Mouse (Mus musculus): ENCODE measurements around the gene Jam3.
"Not testable (repeated sequence)": the region's sequence is repeated elsewhere in the genome, so short reads cannot be mapped to it uniquely, and the experiment has no call there.

Gene Jam3

GRCm38 (mm10) chr9:27170726-27171125 is 15.5 kb upstream of the Jam3 start:
- no peak for DNase-seq (ENCODE audit: low spot score in 2 of 2)

GRCm38 (mm10) chr9:27166981-27167380 is 11.8 kb upstream of the Jam3 start:
- DNase-seq (ENCODE audit: low spot score in 2 of 2): no peak

GRCm38 (mm10) chr9:27165596-27165995 is 10.4 kb upstream of the Jam3 start:
- DNase-seq (ENCODE audit: low spot score in 2 of 2): no peak

GRCm38 (mm10) chr9:27164957-27165356 is 9.7 kb upstream of the Jam3 start:
- no peak for DNase-seq (ENCODE audit: low spot score in 2 of 2)

GRCm38 (mm10) chr9:27163661-27164060 is 8.4 kb upstream of the Jam3 start:
- DNase-seq (ENCODE audit: low spot score in 2 of 2): not testable (repeated sequence)

GRCm38 (mm10) chr9:27153861-27154260 is 1.4 kb downstream of the Jam3 start:
- no peak for DNase-seq (ENCODE audit: low spot score in 2 of 2)

- DNase-seq (ENCODE audit: low spot score in 2 of 2): peak in 1 of 2 experiments; percentile 35
Observed at GRCm38 (mm10) chr9:27149836-27150235, 5.4 kb downstream of the Jam3 start.

- DNase-seq (ENCODE audit: low spot score in 2 of 2): no peak
Observed at GRCm38 (mm10) chr9:27148631-27149471, 6.4 kb downstream of the Jam3 start.

GRCm38 (mm10) chr9:27147946-27148345 is 7.3 kb downstream of the Jam3 start:
- DNase-seq (ENCODE audit: low spot score in 2 of 2): no peak

GRCm38 (mm10) chr9:27146826-27147225 is 8.4 kb downstream of the Jam3 start:
- DNase-seq (ENCODE audit: low spot score in 2 of 2): no peak

GRCm38 (mm10) chr9:27144996-27145395 is 10.2 kb downstream of the Jam3 start:
- no peak for DNase-seq (ENCODE audit: low spot score in 2 of 2)

- DNase-seq (ENCODE audit: low spot score in 2 of 2): no peak
Observed at GRCm38 (mm10) chr9:27144271-27144840, 10.9 kb downstream of the Jam3 start.

GRCm38 (mm10) chr9:27140432-27141065 is 14.7 kb downstream of the Jam3 start:
- DNase-seq (ENCODE audit: low spot score in 2 of 2): no peak

- no peak for DNase-seq (ENCODE audit: low spot score in 2 of 2)
Observed at GRCm38 (mm10) chr9:27136651-27137050, 18.6 kb downstream of the Jam3 start.

GRCm38 (mm10) chr9:27135372-27135771 is 19.8 kb downstream of the Jam3 start:
- no peak for DNase-seq (ENCODE audit: low spot score in 2 of 2)

- peak; percentile 42 to 77 for DNase-seq (ENCODE audit: low spot score in 2 of 2)
Observed at GRCm38 (mm10) chr9:27134410-27134809, 20.8 kb downstream of the Jam3 start.

- DNase-seq (ENCODE audit: low spot score in 2 of 2): no peak
Observed at GRCm38 (mm10) chr9:27128629-27129028, 26.6 kb downstream of the Jam3 start.

- DNase-seq (ENCODE audit: low spot score in 2 of 2): no peak
Observed at GRCm38 (mm10) chr9:27126543-27126942, 28.7 kb downstream of the Jam3 start.

- DNase-seq (ENCODE audit: low spot score in 2 of 2): no peak
Observed at GRCm38 (mm10) chr9:27125450-27125849, 29.8 kb downstream of the Jam3 start.

- peak in 1 of 2 experiments; percentile 59 for DNase-seq (ENCODE audit: low spot score in 2 of 2)
Observed at GRCm38 (mm10) chr9:27123947-27124346, 31.3 kb downstream of the Jam3 start.

GRCm38 (mm10) chr9:27122963-27123362 is 32.3 kb downstream of the Jam3 start:
- no peak for DNase-seq (ENCODE audit: low spot score in 2 of 2)

- DNase-seq (ENCODE audit: low spot score in 2 of 2): no peak
Observed at GRCm38 (mm10) chr9:27122076-27122475, 33.1 kb downstream of the Jam3 start.

GRCm38 (mm10) chr9:27121254-27121653 is 34.0 kb downstream of the Jam3 start:
- no peak for DNase-seq (ENCODE audit: low spot score in 2 of 2)

Data from frontal cortex, postnatal 36 days (tissue).